Mouse (Mus musculus): ENCODE data around the gene Olfr803. TPM values are rescaled to one million over a fixed set of nuclear protein-coding genes. Genes with fewer than 3 reads are reported as not detected.

The Olfr803 gene
- polyA plus RNA-seq, 1 experiment from 2014 or later = not detected

Small RNAs within 50 kb of the gene (microRNA-seq; reads per million reads assigned to microRNA genes)
- gene Gm24485 (ENCODE audit: borderline number of aligned reads) = not detected

Other genes starting within 250 kb of the Olfr803 start
- gene Olfr787, start 232.4 kb downstream of the Olfr803 start, polyA plus RNA-seq (2014; fragmentation: Nextera tagmentation; extraction: Ambion mirVana) = not detected in 2 replicates
- not detected in 2 replicates for gene Olfr788, start 223.3 kb downstream of the Olfr803 start, polyA plus RNA-seq (2014; fragmentation: Nextera tagmentation; extraction: Ambion mirVana)
- gene Olfr789, start 209.5 kb downstream of the Olfr803 start, polyA plus RNA-seq (2014; fragmentation: Nextera tagmentation; extraction: Ambion mirVana) = not detected in 2 replicates
- gene Olfr790, start 195.8 kb downstream of the Olfr803 start, polyA plus RNA-seq (2014; fragmentation: Nextera tagmentation; extraction: Ambion mirVana) = not detected in 2 replicates
- not detected in 2 replicates for gene Olfr791, start 172.5 kb downstream of the Olfr803 start, polyA plus RNA-seq (2014; fragmentation: Nextera tagmentation; extraction: Ambion mirVana)
- gene Olfr792, start 155.1 kb downstream of the Olfr803 start, polyA plus RNA-seq (2014; fragmentation: Nextera tagmentation; extraction: Ambion mirVana) = not detected in 2 replicates
- not detected in 2 replicates for gene Olfr794, start 126.6 kb downstream of the Olfr803 start, polyA plus RNA-seq (2014; fragmentation: Nextera tagmentation; extraction: Ambion mirVana)
- not detected in 2 replicates for gene Olfr796, start 81.7 kb downstream of the Olfr803 start, polyA plus RNA-seq (2014; fragmentation: Nextera tagmentation; extraction: Ambion mirVana)
- gene Olfr798, start 66.4 kb downstream of the Olfr803 start, polyA plus RNA-seq (2014; fragmentation: Nextera tagmentation; extraction: Ambion mirVana) = not detected in 2 replicates
- not detected in 2 replicates for gene Olfr799, start 56.8 kb downstream of the Olfr803 start, polyA plus RNA-seq (2014; fragmentation: Nextera tagmentation; extraction: Ambion mirVana)
- gene Olfr800, start 36.6 kb downstream of the Olfr803 start, polyA plus RNA-seq (2014; fragmentation: Nextera tagmentation; extraction: Ambion mirVana) = not detected in 2 replicates
- gene Olfr801, start 20.4 kb downstream of the Olfr803 start, polyA plus RNA-seq (2014; fragmentation: Nextera tagmentation; extraction: Ambion mirVana) = not detected in 2 replicates
- gene Olfr802, start 6.1 kb downstream of the Olfr803 start, polyA plus RNA-seq (2014; fragmentation: Nextera tagmentation; extraction: Ambion mirVana) = not detected in 2 replicates
- not detected in 2 replicates for gene Olfr804, start 8.9 kb upstream of the Olfr803 start, polyA plus RNA-seq (2014; fragmentation: Nextera tagmentation; extraction: Ambion mirVana)
- not detected in 2 replicates for gene Olfr805, start 35.1 kb upstream of the Olfr803 start, polyA plus RNA-seq (2014; fragmentation: Nextera tagmentation; extraction: Ambion mirVana)
- not detected in 2 replicates for gene Olfr806, start 47.6 kb upstream of the Olfr803 start, polyA plus RNA-seq (2014; fragmentation: Nextera tagmentation; extraction: Ambion mirVana)
- gene Olfr807, start 63.5 kb upstream of the Olfr803 start, polyA plus RNA-seq (2014; fragmentation: Nextera tagmentation; extraction: Ambion mirVana) = not detected in 2 replicates
- gene Olfr808, start 71.2 kb upstream of the Olfr803 start, polyA plus RNA-seq (2014; fragmentation: Nextera tagmentation; extraction: Ambion mirVana) = not detected in 2 replicates
- not detected in 2 replicates for gene Olfr809, start 80.4 kb upstream of the Olfr803 start, polyA plus RNA-seq (2014; fragmentation: Nextera tagmentation; extraction: Ambion mirVana)
- 0.07 and 0.22 TPM in 2 replicates for gene Olfr810, start 100.6 kb upstream of the Olfr803 start, polyA plus RNA-seq (2014; fragmentation: Nextera tagmentation; extraction: Ambion mirVana)
- gene Olfr811, start 110.1 kb upstream of the Olfr803 start, polyA plus RNA-seq (2014; fragmentation: Nextera tagmentation; extraction: Ambion mirVana) = not detected in 2 replicates
- 0.16 and 0.21 TPM in 2 replicates for gene Olfr812, start 151.8 kb upstream of the Olfr803 start, polyA plus RNA-seq (2014; fragmentation: Nextera tagmentation; extraction: Ambion mirVana)
- gene Olfr813, start 161.1 kb upstream of the Olfr803 start, polyA plus RNA-seq (2014; fragmentation: Nextera tagmentation; extraction: Ambion mirVana) = not detected in 2 replicates
- not detected in 2 replicates for gene Olfr814, start 185.6 kb upstream of the Olfr803 start, polyA plus RNA-seq (2014; fragmentation: Nextera tagmentation; extraction: Ambion mirVana)
- not detected in 2 replicates for gene Olfr815, start 211.6 kb upstream of the Olfr803 start, polyA plus RNA-seq (2014; fragmentation: Nextera tagmentation; extraction: Ambion mirVana)
- gene Olfr816, start 221.3 kb upstream of the Olfr803 start, polyA plus RNA-seq (2014; fragmentation: Nextera tagmentation; extraction: Ambion mirVana) = 0.09 and 0.11 TPM in 2 replicates